Mouse (Mus musculus): ENCODE data around the gene Prtn3. TPM values are rescaled to one million over a fixed set of nuclear protein-coding genes. Genes with fewer than 3 reads are reported as not detected.

Prtn3 gene
- polyA plus RNA-seq, 1 experiment from 2014 or later, result 7.9 TPM

DNA sequence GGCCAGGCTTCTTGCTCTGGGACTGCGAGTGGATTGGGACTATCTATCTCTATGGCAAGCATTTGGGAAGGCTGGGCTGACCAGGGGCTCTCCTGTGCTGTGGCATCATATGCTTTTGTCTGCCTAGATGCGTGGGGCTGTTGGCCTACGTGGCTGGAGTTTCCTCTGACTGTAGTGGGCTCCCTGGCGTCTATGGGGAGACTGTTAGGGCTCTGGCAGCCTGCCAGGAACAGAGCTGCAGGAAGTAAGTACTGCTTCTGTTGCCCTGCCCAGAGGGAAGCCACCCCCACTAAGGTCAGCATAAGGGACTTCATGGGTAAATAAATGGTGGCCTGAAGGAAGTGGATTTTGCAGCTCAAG is 16.8 kb upstream of the Prtn3 start:
- H3K36me3 ChIP-seq (ENCODE audit: insufficient read depth, low read length), result peaks cover 40% of the 10 kb centered on the region
- H3K4me3 ChIP-seq (replicated peaks; ENCODE audit: low read depth, low read length), result peak overlapping the region; percentile 96
- TF ChIP-seq CTCF (IDR thresholded peaks at IDR 0.05; ENCODE audit: low read depth), result no peak
- peaks cover 48% of the 10 kb centered on the region for H3K4me1 ChIP-seq (replicated peaks; ENCODE audit: insufficient read depth, low read length)
- 1% methylated on average over 4 of the region's 4 CpGs for WGBS
- peak overlapping the region; percentile 91 for H3K4me2 ChIP-seq (ENCODE audit: low read length)
- H3K9ac ChIP-seq (ENCODE audit: low read depth, low read length), result peak overlapping the region; percentile 99
- H3K9me3 ChIP-seq (replicated peaks; ENCODE audit: low read length), result no peaks in the 10 kb centered on the region
- H3K27ac ChIP-seq, result peak overlapping the region; percentile 32; the same call in 1 of the 2 replicates
- DNase-seq (ENCODE audit: low spot score) (peak; percentile 81), ATAC-seq (replicated peaks; ENCODE audit: low FRiP score, low read depth) (no peak)
- H3K27me3 ChIP-seq (ENCODE audit: insufficient read depth, low read length), result no peaks in the 10 kb centered on the region

DNA sequence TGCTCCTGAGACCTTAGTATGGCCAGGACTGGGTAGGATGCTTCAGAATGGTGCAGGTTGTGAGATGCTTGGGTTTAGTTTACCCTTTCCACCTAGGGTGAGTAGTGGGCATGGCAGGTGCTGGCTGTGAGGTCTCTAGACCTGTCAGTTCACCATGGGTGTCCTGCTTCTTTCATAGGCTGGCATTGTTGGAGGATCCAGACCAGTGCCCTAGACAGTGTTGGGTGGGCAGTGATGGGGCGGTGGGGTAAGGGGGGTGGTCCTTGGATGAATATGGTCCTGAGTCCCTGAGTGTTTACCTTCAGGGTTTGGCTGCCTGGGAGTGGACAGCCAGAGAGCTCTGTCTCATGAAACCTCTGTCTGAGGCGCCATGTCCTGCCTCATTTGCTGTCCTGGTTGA is 16.4 kb upstream of the Prtn3 start:
- H3K27me3 ChIP-seq (ENCODE audit: insufficient read depth, low read length), result no peaks in the 10 kb centered on the region
- H3K9ac ChIP-seq (ENCODE audit: low read depth, low read length), result no peak overlapping the region
- no peak for DNase-seq (ENCODE audit: low spot score)
- H3K4me3 ChIP-seq (replicated peaks; ENCODE audit: low read depth, low read length), result peak overlapping the region; percentile 96
- peaks cover 44% of the 10 kb centered on the region for H3K36me3 ChIP-seq (ENCODE audit: insufficient read depth, low read length)
- H3K4me2 ChIP-seq (ENCODE audit: low read length), result peak overlapping the region; percentile 91
- 59% methylated on average over 2 of the region's 2 CpGs for WGBS
- TF ChIP-seq CTCF (IDR thresholded peaks at IDR 0.05; ENCODE audit: low read depth), result no peak
- no peaks in the 10 kb centered on the region for H3K9me3 ChIP-seq (replicated peaks; ENCODE audit: low read length)
- 0 out of 2 replicates have a peak overlapping the region, but pooled peaks have one; percentile 2 for H3K27ac ChIP-seq
- no peak for ATAC-seq (replicated peaks; ENCODE audit: low FRiP score, low read depth)
- H3K4me1 ChIP-seq (replicated peaks; ENCODE audit: insufficient read depth, low read length), result peaks cover 43% of the 10 kb centered on the region

DNA sequence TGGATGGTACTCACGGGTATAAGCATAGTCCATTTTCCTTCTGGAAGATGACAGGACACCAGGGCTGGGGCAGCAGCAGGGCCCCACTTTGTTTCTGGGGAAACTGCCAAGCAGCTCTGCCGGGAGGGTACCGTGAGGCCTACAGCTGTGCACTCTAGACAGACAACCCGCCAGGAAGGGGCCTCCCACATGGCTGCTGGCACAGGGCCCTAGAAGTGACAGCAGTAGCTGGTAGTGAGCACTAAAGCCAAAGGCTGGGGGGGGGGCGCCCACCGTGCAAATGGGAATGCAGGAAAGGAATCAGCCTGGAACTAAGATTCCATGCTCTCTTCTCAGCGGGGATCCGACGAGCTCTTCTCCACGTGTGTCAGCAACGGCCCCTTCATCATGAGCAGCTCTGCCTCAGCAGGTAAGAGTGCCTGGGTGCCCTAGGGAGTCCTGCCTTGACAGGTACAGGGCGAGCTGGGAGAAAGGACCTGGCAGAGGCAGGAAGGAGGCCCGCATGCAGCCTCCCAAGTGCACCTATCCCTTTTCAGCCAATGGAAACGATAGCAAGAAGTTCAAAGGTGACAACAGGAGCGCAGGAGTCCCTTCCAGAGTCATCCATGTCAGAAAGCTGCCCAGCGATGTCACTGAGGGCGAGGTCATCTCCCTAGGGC is 15.7 kb upstream of the Prtn3 start:
- Histone ChIP-seq H3K4me2 (ENCODE audit: low read length) (peak overlapping the region; percentile 91), H3K9ac (ENCODE audit: low read depth, low read length) (0 out of 2 replicates have a peak overlapping the region, but pooled peaks have one; percentile 27), H3K4me3 (replicated peaks; ENCODE audit: low read depth, low read length) (peak overlapping the region; percentile 96; the same call in 1 of the 2 replicates), H3K36me3 (ENCODE audit: insufficient read depth, low read length) (peaks cover 47% of the 10 kb centered on the region), H3K9me3 (replicated peaks; ENCODE audit: low read length) (no peaks in the 10 kb centered on the region), H3K27ac (0 out of 2 replicates have a peak overlapping the region, but pooled peaks have one; percentile 2), H3K4me1 (replicated peaks; ENCODE audit: insufficient read depth, low read length) (peaks cover 39% of the 10 kb centered on the region), H3K27me3 (ENCODE audit: insufficient read depth, low read length) (no peaks in the 10 kb centered on the region)
- WGBS, result 33% methylated on average over 17 of the region's 17 CpGs
- no peak for TF ChIP-seq CTCF (IDR thresholded peaks at IDR 0.05; ENCODE audit: low read depth)
- no peak for ATAC-seq (replicated peaks; ENCODE audit: low FRiP score, low read depth)
- DNase-seq (ENCODE audit: low spot score), result no peak

DNA sequence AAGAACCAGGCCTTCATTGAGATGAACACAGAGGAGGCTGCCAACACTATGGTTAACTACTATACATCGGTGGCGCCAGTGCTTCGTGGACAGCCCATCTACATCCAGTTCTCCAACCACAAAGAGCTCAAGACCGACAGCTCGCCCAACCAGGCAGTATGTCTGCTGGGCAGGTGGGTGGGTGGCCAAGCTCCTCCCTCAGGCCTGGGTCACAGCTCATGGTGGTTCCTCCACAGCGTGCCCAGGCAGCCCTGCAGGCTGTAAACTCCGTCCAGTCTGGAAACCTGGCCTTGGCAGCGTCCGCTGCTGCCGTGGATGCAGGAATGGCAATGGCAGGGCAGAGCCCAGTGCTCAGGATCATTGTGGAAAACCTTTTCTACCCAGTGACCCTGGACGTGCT is 15.2 kb upstream of the Prtn3 start:
- Histone ChIP-seq H3K27me3 (ENCODE audit: insufficient read depth, low read length) (no peaks in the 10 kb centered on the region), H3K27ac (peak overlapping the region; percentile 25; the same call in 1 of the 2 replicates), H3K4me2 (ENCODE audit: low read length) (no peak overlapping the region), H3K9me3 (replicated peaks; ENCODE audit: low read length) (no peaks in the 10 kb centered on the region), H3K4me1 (replicated peaks; ENCODE audit: insufficient read depth, low read length) (peaks cover 39% of the 10 kb centered on the region), H3K9ac (ENCODE audit: low read depth, low read length) (no peak overlapping the region), H3K36me3 (ENCODE audit: insufficient read depth, low read length) (peaks cover 48% of the 10 kb centered on the region), H3K4me3 (replicated peaks; ENCODE audit: low read depth, low read length) (no peak overlapping the region)
- ATAC-seq (replicated peaks; ENCODE audit: low FRiP score, low read depth) (no peak), DNase-seq (ENCODE audit: low spot score) (no peak)
- no peak for TF ChIP-seq CTCF (IDR thresholded peaks at IDR 0.05; ENCODE audit: low read depth)
- 56% methylated on average over 11 of the region's 11 CpGs for WGBS

DNA sequence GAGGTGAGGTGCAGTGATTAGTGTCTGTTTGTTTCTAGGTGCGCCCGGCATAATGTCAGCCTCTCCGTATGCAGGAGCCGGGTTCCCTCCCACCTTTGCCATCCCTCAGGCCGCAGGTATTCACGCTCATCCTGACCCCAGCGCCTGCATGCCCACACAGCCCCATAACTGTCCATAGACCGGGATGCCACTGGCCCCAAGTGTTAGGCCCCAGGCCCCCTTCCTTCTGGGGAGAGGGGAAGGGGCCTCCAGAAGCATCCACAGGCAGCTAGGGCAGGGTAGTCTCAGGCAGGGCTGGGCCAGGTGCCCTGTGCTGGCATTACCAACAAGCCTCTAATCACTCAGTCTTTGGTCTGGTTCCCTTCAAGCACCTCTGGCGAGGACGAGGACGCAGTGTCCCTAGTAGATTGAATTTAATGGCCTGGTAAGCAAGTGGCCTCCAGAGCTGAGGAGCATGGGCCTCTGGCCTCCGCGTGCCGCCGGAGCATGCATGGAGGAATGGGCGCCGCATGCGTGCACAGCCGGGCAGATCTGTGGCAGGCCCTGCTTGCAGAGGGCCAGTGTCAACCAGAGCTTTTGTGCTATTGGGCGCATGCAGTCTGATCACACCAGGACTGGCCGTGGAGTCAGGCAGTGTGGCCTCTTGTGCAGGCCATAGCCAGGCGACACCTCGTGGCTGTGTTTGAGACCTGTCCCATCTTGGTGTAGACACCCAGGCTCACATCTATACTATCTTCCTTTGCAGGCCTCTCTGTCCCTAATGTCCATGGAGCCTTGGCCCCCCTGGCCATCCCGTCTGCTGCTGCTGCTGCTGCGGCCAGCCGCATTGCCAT is 14.0 kb upstream of the Prtn3 start:
- TF ChIP-seq CTCF (IDR thresholded peaks at IDR 0.05; ENCODE audit: low read depth), result no peak
- Histone ChIP-seq H3K27me3 (ENCODE audit: insufficient read depth, low read length) (no peaks in the 10 kb centered on the region), H3K27ac (peak overlapping the region; percentile 36; the same call in 1 of the 2 replicates), H3K4me1 (replicated peaks; ENCODE audit: insufficient read depth, low read length) (peaks cover 39% of the 10 kb centered on the region), H3K4me2 (ENCODE audit: low read length) (no peak overlapping the region), H3K9me3 (replicated peaks; ENCODE audit: low read length) (no peaks in the 10 kb centered on the region), H3K9ac (ENCODE audit: low read depth, low read length) (no peak overlapping the region), H3K4me3 (replicated peaks; ENCODE audit: low read depth, low read length) (no peak overlapping the region), H3K36me3 (ENCODE audit: insufficient read depth, low read length) (peaks cover 56% of the 10 kb centered on the region)
- WGBS, result 81% methylated on average over 26 of the region's 26 CpGs
- DNase-seq (ENCODE audit: low spot score) (no peak), ATAC-seq (replicated peaks; ENCODE audit: low FRiP score, low read depth) (no peak)

DNA sequence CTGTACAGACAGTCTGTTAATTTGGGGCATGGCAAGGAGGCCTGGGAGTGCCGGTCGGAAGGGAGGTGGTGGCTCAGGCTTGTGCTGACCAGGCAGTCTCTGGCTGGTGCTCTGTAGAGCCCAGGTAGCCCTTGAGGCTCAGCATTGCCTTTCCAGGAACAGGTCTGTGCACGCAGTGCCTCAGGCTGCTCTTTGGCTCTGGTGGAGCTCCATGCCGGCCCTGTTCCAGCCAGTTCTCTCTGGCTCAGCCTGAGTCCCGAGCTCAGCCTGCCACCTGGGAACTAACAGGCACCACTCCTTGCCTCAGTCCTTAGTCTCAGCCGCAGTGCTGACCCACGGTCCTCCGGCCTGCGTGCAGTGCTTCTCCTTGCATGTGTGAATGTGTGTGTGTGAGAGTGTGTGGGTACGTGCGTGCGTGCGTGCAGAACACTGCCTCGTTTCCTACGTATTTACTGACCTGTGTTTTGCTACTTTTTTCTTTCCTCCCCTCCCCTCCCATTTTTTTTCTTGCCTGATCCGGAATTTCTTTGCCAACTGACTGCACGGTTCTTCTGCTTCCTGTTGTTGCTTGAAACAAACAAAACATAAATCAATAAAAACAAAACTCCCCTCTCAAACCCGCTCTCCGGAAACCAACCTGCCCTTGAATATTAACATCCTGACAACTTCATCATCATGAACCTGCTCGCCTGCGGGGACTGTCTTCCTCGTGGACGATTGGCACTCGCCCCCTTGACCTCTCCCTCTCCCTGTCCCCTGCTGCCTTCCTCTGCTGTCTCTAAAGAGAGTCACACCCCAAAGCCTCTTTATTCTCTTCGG is 12.8 kb upstream of the Prtn3 start:
- Histone ChIP-seq H3K36me3 (ENCODE audit: insufficient read depth, low read length) (peaks cover 56% of the 10 kb centered on the region), H3K4me2 (ENCODE audit: low read length) (0 out of 2 replicates have a peak overlapping the region, but pooled peaks have one; percentile 8), H3K9ac (ENCODE audit: low read depth, low read length) (no peak overlapping the region), H3K4me1 (replicated peaks; ENCODE audit: insufficient read depth, low read length) (peaks cover 39% of the 10 kb centered on the region), H3K4me3 (replicated peaks; ENCODE audit: low read depth, low read length) (no peak overlapping the region), H3K9me3 (replicated peaks; ENCODE audit: low read length) (no peaks in the 10 kb centered on the region), H3K27ac (peak overlapping the region; percentile 61), H3K27me3 (ENCODE audit: insufficient read depth, low read length) (no peaks in the 10 kb centered on the region)
- ATAC-seq (replicated peaks; ENCODE audit: low FRiP score, low read depth), result peak; percentile 3; the same call in 1 of the 2 replicates
- TF ChIP-seq CTCF (IDR thresholded peaks at IDR 0.05; ENCODE audit: low read depth), result no peak
- WGBS, result 41% methylated on average over 25 of the region's 25 CpGs
- no peak for DNase-seq (ENCODE audit: low spot score)

Data from kidney, postnatal 0 days (tissue).